Mouse (Mus musculus) embryonic facial prominence, embryonic 13.5 days (tissue): ENCODE measurements around the gene Mchr1. TPM values are rescaled to one million over a fixed set of nuclear protein-coding genes. Genes with fewer than 3 reads are reported as not detected.

Experiments used
- ATAC-seq: fragments of 200-750 bp; cut with Nextera tagmentation; 2 replicates; pipeline ENCODE4 v1.8.0; 2017; ENCODE audit warnings: low read depth; ENCODE audit not compliant: insufficient number of reproducible peaks, insufficient read depth, low FRiP score, low TSS enrichment
- H3K27ac ChIP-seq: fragments of 300-500 bp; sonication (generic); 2 replicates; pipeline ENCODE4 v1.5.1; 2015; ENCODE audit warnings: moderate library complexity, mild to moderate bottlenecking, inconsistent platforms
- H3K27me3 ChIP-seq: fragments of 300-500 bp; sonication (generic); 2 replicates; pipeline ENCODE4 v1.6.1; 2015; ENCODE audit warnings: mild to moderate bottlenecking, inconsistent platforms
- H3K36me3 ChIP-seq: fragments of 300-500 bp; sonication (generic); 2 replicates; pipeline ENCODE4 v1.6.1; 2015; ENCODE audit warnings: mild to moderate bottlenecking, inconsistent platforms
- H3K4me1 ChIP-seq: fragments of 300-500 bp; sonication (generic); 2 replicates; pipeline ENCODE4 v1.6.1; 2015; ENCODE audit warnings: inconsistent platforms
- H3K4me2 ChIP-seq: fragments of 300-500 bp; sonication (generic); 2 replicates; pipeline ENCODE4 v1.6.1; 2015; ENCODE audit warnings: moderate library complexity, mild to moderate bottlenecking, inconsistent platforms
- H3K4me3 ChIP-seq: fragments of 300-500 bp; sonication (generic); 2 replicates; pipeline ENCODE4 v1.5.1; 2015; ENCODE audit warnings: mild to moderate bottlenecking, inconsistent platforms
- H3K9ac ChIP-seq: fragments of 300-500 bp; sonication (generic); 2 replicates; pipeline ENCODE4 v1.6.1; 2015; ENCODE audit warnings: mild to moderate bottlenecking, inconsistent platforms
- H3K9me3 ChIP-seq: fragments of 300-500 bp; sonication (generic); 2 replicates; pipeline ENCODE4 v1.6.1; 2016; ENCODE audit warnings: inconsistent platforms
- WGBS: fragments of 180-500 bp; shearing (Covaris S2); methylation state at CpG from one replicate; pipeline ENCODE4 v1.1.7; 2015; ENCODE audit warnings: mixed read lengths; 5-methylcytosine and 5-hydroxymethylcytosine counted together
- polyA plus RNA-seq: library from polyadenylated mRNA; unstranded; fragments of >200 nt; fragmentation: Nextera tagmentation; extraction: Ambion mirVana; gene quantifications from 2 replicates; pipeline ENCODE4 v1.2.1, GENCODE M21; 2015

Mchr1 gene
- polyA plus RNA-seq, 1 experiment from 2014 or later: 0.51 TPM

GRCm38 (mm10) chr15:81252626-81253174, 17.4 kb downstream of the Mchr1 start:
- H3K36me3 ChIP-seq: no peaks in the 10 kb centered on the region
- no peak overlapping the region for H3K27ac ChIP-seq
- no peak overlapping the region for H3K4me3 ChIP-seq
- no peaks in the 10 kb centered on the region for H3K9me3 ChIP-seq
- H3K4me2 ChIP-seq: no peak overlapping the region
- WGBS: 59% methylated on average over 4 of the region's 4 CpGs
- H3K27me3 ChIP-seq: no peaks in the 10 kb centered on the region
- ATAC-seq: no peak
- H3K9ac ChIP-seq: no peak overlapping the region
- peaks cover 7% of the 10 kb centered on the region for H3K4me1 ChIP-seq

GRCm38 (mm10) chr15:81253585-81253984, 18.3 kb downstream of the Mchr1 start:
- Histone ChIP-seq H3K9me3 (no peaks in the 10 kb centered on the region), H3K36me3 (no peaks in the 10 kb centered on the region), H3K4me2 (no peak overlapping the region), H3K27ac (no peak overlapping the region), H3K4me1 (0 out of 2 replicates have a peak, but pooled peaks cover 3% of the 10 kb centered on the region), H3K9ac (no peak overlapping the region), H3K4me3 (no peak overlapping the region), H3K27me3 (no peaks in the 10 kb centered on the region)
- ATAC-seq: no peak
- WGBS: 52% methylated on average over 2 of the region's 2 CpGs

DNA sequence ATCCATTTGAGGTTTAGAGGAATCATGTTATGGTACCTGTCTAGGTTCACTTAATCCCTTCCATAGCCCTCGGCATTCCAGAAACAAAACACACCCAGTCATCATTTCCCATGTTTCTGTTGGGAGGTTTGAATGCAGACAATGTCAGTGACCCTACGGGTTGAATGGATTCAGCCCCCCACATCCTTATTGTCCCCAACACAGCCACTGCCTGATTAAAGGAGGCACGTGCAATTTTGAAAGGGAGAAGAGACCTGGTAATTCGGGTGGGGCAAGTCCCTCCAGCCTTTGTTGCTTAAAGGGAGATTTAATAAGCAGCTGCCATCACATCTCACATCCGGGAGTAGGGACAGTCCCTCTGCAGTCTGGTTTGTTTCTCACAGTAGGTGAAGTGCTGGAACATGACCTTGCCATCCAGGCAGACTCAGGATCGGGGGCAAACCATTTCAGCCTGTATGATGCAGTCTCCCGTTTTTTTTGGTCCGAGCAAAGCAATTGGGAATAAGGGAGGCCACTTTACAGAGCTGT, 18.9 kb downstream of the Mchr1 start:
- H3K4me2 ChIP-seq: no peak overlapping the region
- no peaks in the 10 kb centered on the region for H3K27me3 ChIP-seq
- H3K9me3 ChIP-seq: no peaks in the 10 kb centered on the region
- H3K4me3 ChIP-seq: no peak overlapping the region
- H3K4me1 ChIP-seq: 0 out of 2 replicates have a peak, but pooled peaks cover 3% of the 10 kb centered on the region
- 55% methylated on average over 8 of the region's 8 CpGs for WGBS
- ATAC-seq: no peak
- no peak overlapping the region for H3K27ac ChIP-seq
- no peaks in the 10 kb centered on the region for H3K36me3 ChIP-seq
- H3K9ac ChIP-seq: no peak overlapping the region

GRCm38 (mm10) chr15:81255063-81255462, 19.8 kb downstream of the Mchr1 start:
- H3K4me1 ChIP-seq: 0 out of 2 replicates have a peak, but pooled peaks cover 3% of the 10 kb centered on the region
- no peak overlapping the region for H3K27ac ChIP-seq
- no peaks in the 10 kb centered on the region for H3K9me3 ChIP-seq
- H3K9ac ChIP-seq: no peak overlapping the region
- no peak for ATAC-seq
- H3K27me3 ChIP-seq: no peaks in the 10 kb centered on the region
- H3K36me3 ChIP-seq: no peaks in the 10 kb centered on the region
- H3K4me3 ChIP-seq: no peak overlapping the region
- no peak overlapping the region for H3K4me2 ChIP-seq
- 48% methylated on average over 6 of the region's 6 CpGs for WGBS

DNA sequence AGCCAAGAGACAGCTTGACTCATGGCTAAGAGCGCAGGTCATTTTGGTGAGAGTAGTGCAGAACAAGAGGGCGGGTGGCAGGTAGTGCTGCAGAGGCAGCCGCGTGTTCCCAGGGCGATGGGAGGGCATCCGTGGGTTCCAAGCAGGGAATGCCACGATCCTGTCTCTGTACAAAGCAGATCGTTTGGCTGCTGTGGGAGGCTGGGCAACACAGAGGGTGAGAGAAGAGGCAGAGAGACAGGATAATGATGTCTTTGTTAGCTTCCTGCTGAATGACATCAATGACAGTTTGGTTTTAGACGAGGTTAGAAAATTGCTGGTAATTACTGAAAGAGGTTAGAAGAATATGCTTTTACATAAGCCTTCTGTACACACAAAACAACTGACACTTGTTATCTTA, 23.0 kb downstream of the Mchr1 start:
- Histone ChIP-seq H3K27ac (no peak overlapping the region), H3K4me1 (0 out of 2 replicates have a peak, but pooled peaks cover 3% of the 10 kb centered on the region), H3K36me3 (no peaks in the 10 kb centered on the region), H3K4me2 (no peak overlapping the region), H3K4me3 (no peak overlapping the region), H3K27me3 (no peaks in the 10 kb centered on the region), H3K9me3 (no peaks in the 10 kb centered on the region), H3K9ac (no peak overlapping the region)
- no peak for ATAC-seq
- WGBS: 29% methylated on average over 9 of the region's 9 CpGs

- no peak overlapping the region for H3K9ac ChIP-seq
- no peak overlapping the region for H3K4me3 ChIP-seq
- H3K27ac ChIP-seq: no peak overlapping the region
- no peaks in the 10 kb centered on the region for H3K9me3 ChIP-seq
- ATAC-seq: no peak
- H3K27me3 ChIP-seq: no peaks in the 10 kb centered on the region
- WGBS: 90% methylated on average over 5 of the region's 5 CpGs
- peaks cover 4% of the 10 kb centered on the region; the same call in 1 of the 2 replicates for H3K4me1 ChIP-seq
- H3K4me2 ChIP-seq: no peak overlapping the region
- no peaks in the 10 kb centered on the region for H3K36me3 ChIP-seq
Measured at GRCm38 (mm10) chr15:81259304-81259703, 24.0 kb downstream of the Mchr1 start.

GRCm38 (mm10) chr15:81260208-81260607, 24.9 kb downstream of the Mchr1 start:
- 90% methylated on average over 9 of the region's 9 CpGs for WGBS
- Histone ChIP-seq H3K4me1 (peaks cover 10% of the 10 kb centered on the region; the same call in 1 of the 2 replicates), H3K9me3 (no peaks in the 10 kb centered on the region), H3K27me3 (no peaks in the 10 kb centered on the region), H3K4me3 (no peak overlapping the region), H3K27ac (no peak overlapping the region), H3K4me2 (no peak overlapping the region), H3K9ac (no peak overlapping the region), H3K36me3 (no peaks in the 10 kb centered on the region)
- ATAC-seq: no peak

DNA sequence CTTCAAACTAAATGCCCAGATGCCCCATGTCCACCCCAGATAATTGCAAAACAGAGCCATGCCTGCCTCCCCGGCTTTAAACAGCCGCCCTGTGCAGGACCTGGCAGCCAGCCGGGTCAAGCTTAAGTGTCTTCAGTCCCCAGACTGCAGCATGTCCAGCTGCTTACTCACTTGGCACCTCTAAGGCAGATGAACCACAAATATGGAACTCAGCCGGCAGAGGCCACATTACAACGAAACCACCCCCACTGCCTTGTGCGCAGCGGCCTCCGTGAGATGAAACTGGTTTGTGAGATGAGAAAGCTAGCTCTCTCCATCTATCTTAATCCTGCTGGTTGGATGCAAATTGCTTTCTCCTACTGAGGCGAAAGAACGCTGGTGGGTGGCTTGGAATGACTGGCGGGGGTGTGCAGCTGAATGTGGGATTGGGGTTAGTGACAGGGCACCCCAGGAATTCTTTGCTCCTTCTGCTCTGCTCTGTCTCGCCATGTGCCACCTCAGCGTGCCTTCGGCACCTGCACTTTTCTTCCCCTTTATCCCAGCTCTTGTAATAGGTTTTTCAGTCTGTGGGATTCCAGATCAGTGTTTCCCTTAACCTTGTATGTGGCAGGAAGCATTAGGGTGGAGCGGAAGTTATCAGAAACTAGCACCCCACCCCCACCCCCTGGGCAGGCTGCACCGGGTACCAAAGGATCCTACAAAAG, 29.2 kb downstream of the Mchr1 start:
- Histone ChIP-seq H3K4me2 (no peak overlapping the region), H3K27me3 (no peaks in the 10 kb centered on the region), H3K27ac (no peak overlapping the region), H3K4me1 (peaks cover 7% of the 10 kb centered on the region; the same call in 1 of the 2 replicates), H3K9me3 (no peaks in the 10 kb centered on the region), H3K36me3 (no peaks in the 10 kb centered on the region), H3K9ac (peak overlapping the region; percentile 12; the same call in 1 of the 2 replicates), H3K4me3 (no peak overlapping the region)
- no peak for ATAC-seq
- 44% methylated on average over 16 of the region's 16 CpGs for WGBS

GRCm38 (mm10) chr15:81267416-81267815, 32.1 kb downstream of the Mchr1 start:
- Histone ChIP-seq H3K4me3 (no peak overlapping the region), H3K36me3 (no peaks in the 10 kb centered on the region), H3K4me1 (peaks cover 11% of the 10 kb centered on the region), H3K27me3 (no peaks in the 10 kb centered on the region), H3K9ac (no peak overlapping the region), H3K9me3 (no peaks in the 10 kb centered on the region), H3K27ac (no peak overlapping the region), H3K4me2 (no peak overlapping the region)
- WGBS: 76% methylated on average over 2 of the region's 2 CpGs
- no peak for ATAC-seq

DNA sequence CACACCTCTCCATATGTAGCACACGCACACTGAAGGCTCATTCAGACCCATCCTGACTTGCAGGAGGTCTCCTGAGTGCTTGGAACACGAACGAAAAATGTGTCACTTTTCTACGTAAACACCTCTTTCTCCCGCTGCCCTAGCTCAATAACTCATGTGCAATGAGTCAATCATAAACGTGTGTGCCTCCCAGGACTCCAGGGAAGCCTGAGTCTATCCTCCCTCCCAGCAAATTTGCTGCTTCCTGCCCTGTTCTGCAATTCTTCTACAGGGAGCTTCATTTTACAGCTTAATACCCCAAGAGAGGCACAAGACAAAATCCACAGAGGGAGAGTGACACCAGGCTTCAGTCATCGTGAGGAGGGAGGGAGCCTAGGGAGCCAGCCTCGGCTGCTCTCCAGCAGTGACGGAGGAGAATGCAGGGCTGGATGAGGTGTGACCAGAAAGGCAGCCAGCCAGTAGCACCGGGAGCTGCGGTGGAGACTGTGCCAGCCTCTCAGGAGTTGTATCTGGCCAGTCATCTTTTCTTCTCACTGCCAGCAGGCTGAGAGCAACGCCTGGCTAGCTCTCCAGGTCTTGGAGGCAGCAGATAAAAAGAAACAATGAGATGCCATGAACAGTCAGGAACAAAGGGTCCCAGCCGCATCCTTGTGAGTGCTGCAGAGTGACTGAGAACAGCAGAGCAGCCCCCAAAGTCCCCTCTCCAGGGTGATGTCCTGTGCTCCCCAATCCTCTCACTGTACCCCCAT, 37.2 kb downstream of the Mchr1 start:
- Histone ChIP-seq H3K4me3 (no peak overlapping the region), H3K27ac (no peak overlapping the region), H3K9ac (peak overlapping the region; percentile 36; the same call in 1 of the 2 replicates), H3K9me3 (no peaks in the 10 kb centered on the region), H3K4me1 (peaks cover 21% of the 10 kb centered on the region), H3K27me3 (0 out of 2 replicates have a peak, but pooled peaks cover 4% of the 10 kb centered on the region), H3K4me2 (peak overlapping the region; percentile 7; the same call in 1 of the 2 replicates), H3K36me3 (no peaks in the 10 kb centered on the region)
- no peak for ATAC-seq
- WGBS: 18% methylated on average over 13 of the region's 13 CpGs

DNA sequence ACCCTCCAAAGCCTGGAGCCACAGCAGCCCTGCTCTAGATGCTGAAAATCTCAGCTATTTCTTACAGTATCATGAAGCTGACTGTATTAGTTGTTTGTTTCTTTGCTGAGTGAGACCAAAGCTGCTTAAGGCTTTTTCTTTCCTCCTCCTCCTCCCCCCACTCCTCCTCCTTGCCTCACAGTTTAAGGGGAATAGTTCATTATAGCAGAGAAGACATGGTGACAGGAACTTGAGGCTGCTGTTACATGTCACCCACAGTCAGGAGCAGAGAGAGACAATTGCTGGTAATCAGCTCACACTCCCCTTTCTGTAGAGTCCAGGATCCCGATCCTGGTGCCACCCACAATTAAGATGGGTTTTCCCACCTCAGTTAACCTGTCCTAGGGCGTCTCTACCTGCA, 38.1 kb downstream of the Mchr1 start:
- no peak for ATAC-seq
- 0 out of 2 replicates have a peak, but pooled peaks cover 4% of the 10 kb centered on the region for H3K27me3 ChIP-seq
- no peak overlapping the region for H3K4me2 ChIP-seq
- no peak overlapping the region for H3K4me3 ChIP-seq
- no peaks in the 10 kb centered on the region for H3K9me3 ChIP-seq
- no peak overlapping the region for H3K27ac ChIP-seq
- H3K9ac ChIP-seq: no peak overlapping the region
- 62% methylated on average over 2 of the region's 2 CpGs for WGBS
- peaks cover 30% of the 10 kb centered on the region for H3K4me1 ChIP-seq
- no peaks in the 10 kb centered on the region for H3K36me3 ChIP-seq
